Mouse (Mus musculus): ENCODE measurements around the gene Cd302.

DNA sequence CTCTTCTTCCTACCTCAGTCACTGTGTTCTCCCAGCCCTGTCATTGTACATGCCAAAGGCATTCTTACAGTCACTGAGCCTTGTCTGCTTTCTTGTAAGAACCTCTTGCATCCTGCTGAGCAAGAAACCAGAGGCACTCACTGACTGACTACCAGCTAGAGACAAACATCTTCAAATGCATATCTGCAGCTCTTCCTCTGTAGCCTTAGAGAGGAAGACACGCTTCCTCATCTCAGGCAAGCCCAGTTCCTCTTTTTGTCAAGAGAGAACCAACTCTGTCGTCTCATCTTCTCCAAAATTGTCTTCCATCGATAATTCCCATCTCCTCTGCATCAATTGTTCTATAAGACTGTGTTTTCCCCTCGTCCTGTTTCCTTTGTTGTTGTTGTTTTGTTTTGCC, 4.3 kb upstream of the Cd302 start:
- TF ChIP-seq CTCF (IDR thresholded peaks at IDR 0.05) (no peak), POLR2A (IDR thresholded peaks at IDR 0.05; ENCODE audit: insufficient read depth, low read depth, low read length) (no peak)
